Mouse (Mus musculus): ENCODE measurements at regions not wholly inside any gene's neighbourhood (a gene's known extent, or its start where the extent isn't known, plus 50 kb on each side); places are given as distances from the start of the nearest gene placed in this dataset.
A peak's percentile ranks its signal among the peaks of the same experiment; 100 is the strongest.

DNA sequence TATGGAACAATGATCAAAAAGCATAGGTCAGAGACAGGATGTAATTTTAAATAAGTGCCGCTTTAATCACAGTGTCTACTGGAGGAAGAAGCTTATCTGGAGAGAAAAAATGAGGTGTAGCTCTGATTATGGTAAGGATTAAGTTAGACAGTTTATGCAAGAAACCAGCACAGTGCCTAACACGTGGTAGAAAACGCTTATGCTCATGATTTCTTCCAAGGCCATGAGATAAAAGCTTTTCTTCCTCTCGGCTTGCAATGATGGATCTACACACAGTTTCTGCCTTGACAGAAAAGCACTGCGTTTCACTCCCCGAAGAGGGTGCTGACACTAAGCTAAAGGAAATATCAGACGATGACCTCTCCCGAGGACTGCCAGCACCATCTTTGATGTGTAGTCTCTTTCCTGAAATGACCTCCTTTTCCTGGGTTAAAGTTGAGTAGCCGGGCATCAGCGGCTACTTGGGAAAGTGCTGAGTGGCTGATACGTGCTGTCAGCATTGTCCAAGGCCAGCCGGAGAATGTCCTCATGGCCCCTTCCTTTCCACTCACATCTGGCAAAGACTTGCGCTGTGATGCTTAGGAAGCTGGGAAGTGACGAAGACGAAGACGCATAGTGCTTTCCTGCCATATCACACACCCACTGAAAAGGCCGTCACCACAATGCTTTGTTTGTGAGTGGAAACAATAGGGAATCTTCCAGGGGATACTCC, 72.0 kb downstream of the Hoxa1 start:
- Histone ChIP-seq H3K27ac (ENCODE audit: insufficient read depth, low read depth, low read length, poor library complexity, severe bottlenecking) (no peak overlapping the region), H3K9me3 (ENCODE audit: control insufficient read depth, insufficient read depth, low read depth, low read length) (no peaks in the 10 kb centered on the region), H3K4me1 (ENCODE audit: control insufficient read depth in 2 of 2, insufficient read depth in 2 of 2, low read length in 2 of 2, poor library complexity in 1 of 2) (peaks cover 0 to 4% of the 10 kb centered on the region in 2 experiments; a peak in 1 of 4 replicates), H3K4me3 (ENCODE audit: insufficient read depth in 1 of 2, low read depth in 1 of 2, low read length in 2 of 2, poor library complexity in 1 of 2, severe bottlenecking in 1 of 2) (no peak overlapping the region), H3K9ac (ENCODE audit: insufficient read depth, low read depth, low read length, poor library complexity, severe bottlenecking) (no peak overlapping the region), H3K36me3 (ENCODE audit: control insufficient read depth, insufficient read depth, low read length, poor library complexity, severe bottlenecking) (no peaks in the 10 kb centered on the region)
- DNase-seq (ENCODE audit: low read depth, low spot score): no peak
- TF ChIP-seq ZNF384 (IDR thresholded peaks at IDR 0.05; ENCODE audit: low read depth, low read length) (no peak), ZC3H11A (IDR thresholded peaks at IDR 0.05; ENCODE audit: borderline replicate concordance, low read depth, low read length) (no peak), MAFK (IDR thresholded peaks at IDR 0.05; ENCODE audit: insufficient read depth, low read depth, low read length) (no peak), HCFC1 (IDR thresholded peaks at IDR 0.05; ENCODE audit: borderline replicate concordance, insufficient read depth, low read length) (no peak), CHD2 (IDR thresholded peaks at IDR 0.05; ENCODE audit: low read depth, low read length) (no peak)
- in situ Hi-C loops (cut with MboI; ENCODE audit: low sequenced_read_pairs in 2 of 2, unreplicated experiment in 2 of 2): no loop called here

DNA sequence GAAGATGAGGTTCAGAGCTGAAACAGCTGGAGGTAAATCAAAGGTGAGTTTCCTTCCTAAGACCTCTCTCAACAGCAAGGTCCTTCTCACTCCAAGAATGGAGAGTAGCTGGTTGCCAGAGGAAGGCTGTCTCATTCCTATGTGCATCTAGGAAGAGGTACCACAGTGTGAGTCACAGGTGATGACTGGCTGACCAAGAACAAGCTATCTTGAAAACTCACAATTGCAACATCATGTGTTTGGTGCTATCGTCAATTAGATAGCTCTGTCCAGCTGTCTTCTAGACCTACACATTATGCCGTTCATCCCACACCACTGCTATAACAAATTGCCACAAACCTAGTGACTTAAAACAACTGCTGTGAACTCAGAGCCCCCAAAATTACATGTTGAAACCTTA, 72.3 kb upstream of the Skap2 start:
- no peak for DNase-seq (ENCODE audit: low read depth, low spot score)
- Histone ChIP-seq H3K36me3 (ENCODE audit: control insufficient read depth, insufficient read depth, low read length, poor library complexity, severe bottlenecking) (no peaks in the 10 kb centered on the region), H3K9ac (ENCODE audit: insufficient read depth, low read depth, low read length, poor library complexity, severe bottlenecking) (no peak overlapping the region), H3K4me3 (ENCODE audit: insufficient read depth in 1 of 2, low read depth in 1 of 2, low read length in 2 of 2, poor library complexity in 1 of 2, severe bottlenecking in 1 of 2) (no peak overlapping the region), H3K27ac (ENCODE audit: insufficient read depth, low read depth, low read length, poor library complexity, severe bottlenecking) (no peak overlapping the region), H3K9me3 (ENCODE audit: control insufficient read depth, insufficient read depth, low read depth, low read length) (no peaks in the 10 kb centered on the region), H3K4me1 (ENCODE audit: control insufficient read depth in 2 of 2, insufficient read depth in 2 of 2, low read length in 2 of 2, poor library complexity in 1 of 2) (peaks cover 2 to 5% of the 10 kb centered on the region in 2 experiments; a peak in 2 of 4 replicates)
- TF ChIP-seq CHD2 (IDR thresholded peaks at IDR 0.05; ENCODE audit: low read depth, low read length): no peak
- in situ Hi-C loops (cut with MboI; ENCODE audit: low sequenced_read_pairs in 2 of 2, unreplicated experiment in 2 of 2): no loop called here

DNA sequence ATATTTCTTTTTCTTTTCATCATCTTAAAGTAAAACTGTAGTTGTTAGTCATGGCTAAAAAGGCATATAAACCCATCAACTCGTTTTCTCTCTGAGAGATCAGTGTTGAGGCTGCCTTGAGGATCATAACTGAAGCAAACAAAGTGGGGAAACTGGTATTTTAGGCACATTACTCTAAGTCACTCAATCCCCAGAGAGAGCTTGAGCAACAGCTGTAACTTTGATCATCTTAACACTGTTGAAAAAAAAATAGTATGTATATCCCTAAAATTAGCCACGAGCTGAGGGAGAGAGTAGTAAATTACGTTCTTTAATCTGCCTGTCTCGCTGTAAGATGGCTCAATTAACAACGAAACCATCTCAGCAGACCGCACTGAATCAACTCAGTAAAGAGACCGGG, 67.2 kb upstream of the Skap2 start:
- H3K4me1 ChIP-seq (ENCODE audit: control insufficient read depth in 2 of 2, insufficient read depth in 2 of 2, low read length in 2 of 2, poor library complexity in 1 of 2): peaks cover 14% of the 10 kb centered on the region in 2 experiments
- DNase-seq (ENCODE audit: low read depth, low spot score): no peak
- H3K36me3 ChIP-seq (ENCODE audit: control insufficient read depth, insufficient read depth, low read length, poor library complexity, severe bottlenecking): no peaks in the 10 kb centered on the region
- H3K27ac ChIP-seq (ENCODE audit: insufficient read depth, low read depth, low read length, poor library complexity, severe bottlenecking): peak overlapping the region; percentile 94; the same call in 1 of the 2 replicates
- in situ Hi-C loops (cut with MboI; ENCODE audit: low sequenced_read_pairs in 2 of 2, unreplicated experiment in 2 of 2): no loop called here
- no peak for TF ChIP-seq CHD2 (IDR thresholded peaks at IDR 0.05; ENCODE audit: low read depth, low read length)
- no peak for TF ChIP-seq ZNF384 (IDR thresholded peaks at IDR 0.05; ENCODE audit: low read depth, low read length)
- H3K4me3 ChIP-seq (ENCODE audit: insufficient read depth in 1 of 2, low read depth in 1 of 2, low read length in 2 of 2, poor library complexity in 1 of 2, severe bottlenecking in 1 of 2): peak overlapping the region in 1 of 2 experiments; percentile 42; a peak in 2 of 4 replicates
- H3K9ac ChIP-seq (ENCODE audit: insufficient read depth, low read depth, low read length, poor library complexity, severe bottlenecking): no peak overlapping the region; the same call in 1 of the 2 replicates
- H3K9me3 ChIP-seq (ENCODE audit: control insufficient read depth, insufficient read depth, low read depth, low read length): no peaks in the 10 kb centered on the region

DNA sequence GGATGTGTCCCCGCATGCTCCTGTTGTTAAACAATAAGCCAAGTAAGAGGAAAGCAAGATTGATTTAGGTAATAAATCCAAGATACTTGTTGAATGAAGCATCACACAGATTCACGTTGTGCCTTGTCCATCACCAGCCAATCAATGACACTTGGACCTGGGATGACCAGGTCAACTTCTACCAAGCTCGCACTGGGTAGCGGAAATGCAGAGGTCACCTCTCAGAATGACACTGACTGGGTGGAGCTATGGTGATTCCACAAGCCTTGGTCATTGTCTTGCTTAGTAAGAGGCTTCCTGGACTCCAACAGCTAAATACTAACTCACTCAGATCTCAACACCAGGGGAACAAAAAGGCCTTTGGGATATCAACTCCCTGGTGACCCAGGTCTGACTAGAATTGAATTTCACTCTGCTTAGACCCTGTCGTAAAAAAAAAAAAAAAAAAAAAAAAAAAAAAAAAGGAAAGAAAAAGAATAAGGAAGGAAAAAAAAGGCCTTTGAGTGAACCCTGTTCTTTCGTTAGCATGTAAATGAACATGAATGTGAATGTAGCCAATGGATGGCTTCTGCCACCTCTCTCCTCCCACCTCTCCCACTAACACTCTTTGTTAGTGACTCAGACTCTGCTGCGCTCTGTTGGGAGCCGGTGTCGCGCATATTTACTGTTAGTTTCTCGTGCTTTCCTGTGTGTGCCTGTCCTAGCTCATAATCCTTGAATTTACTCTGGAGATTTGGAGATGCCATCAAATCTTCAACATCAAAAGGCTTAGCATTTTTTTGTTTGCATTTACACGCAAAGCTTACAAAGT, 66.4 kb upstream of the Skap2 start:
- TF ChIP-seq ZC3H11A (IDR thresholded peaks at IDR 0.05; ENCODE audit: borderline replicate concordance, low read depth, low read length) (no peak), CHD2 (IDR thresholded peaks at IDR 0.05; ENCODE audit: low read depth, low read length) (no peak), ZNF384 (IDR thresholded peaks at IDR 0.05; ENCODE audit: low read depth, low read length) (peak; percentile 95), HCFC1 (IDR thresholded peaks at IDR 0.05; ENCODE audit: borderline replicate concordance, insufficient read depth, low read length) (no peak), MAFK (IDR thresholded peaks at IDR 0.05; ENCODE audit: insufficient read depth, low read depth, low read length) (0 out of 2 replicates have a peak, but pooled peaks have one; percentile 26)
- peak overlapping the region in 1 of 2 experiments; percentile 42; a peak in 2 of 4 replicates for H3K4me3 ChIP-seq (ENCODE audit: insufficient read depth in 1 of 2, low read depth in 1 of 2, low read length in 2 of 2, poor library complexity in 1 of 2, severe bottlenecking in 1 of 2)
- peaks cover 14% of the 10 kb centered on the region in 2 experiments for H3K4me1 ChIP-seq (ENCODE audit: control insufficient read depth in 2 of 2, insufficient read depth in 2 of 2, low read length in 2 of 2, poor library complexity in 1 of 2)
- no peaks in the 10 kb centered on the region for H3K9me3 ChIP-seq (ENCODE audit: control insufficient read depth, insufficient read depth, low read depth, low read length)
- peak; percentile 69 for DNase-seq (ENCODE audit: low read depth, low spot score)
- peak overlapping the region; percentile 55; the same call in 1 of the 2 replicates for H3K9ac ChIP-seq (ENCODE audit: insufficient read depth, low read depth, low read length, poor library complexity, severe bottlenecking)
- H3K27ac ChIP-seq (ENCODE audit: insufficient read depth, low read depth, low read length, poor library complexity, severe bottlenecking): peak overlapping the region; percentile 94; the same call in 1 of the 2 replicates
- in situ Hi-C loops (cut with MboI; ENCODE audit: low sequenced_read_pairs in 2 of 2, unreplicated experiment in 2 of 2): no loop called here
- no peaks in the 10 kb centered on the region for H3K36me3 ChIP-seq (ENCODE audit: control insufficient read depth, insufficient read depth, low read length, poor library complexity, severe bottlenecking)
